Mouse (Mus musculus) thymus, adult 2 months (tissue): ENCODE data around the gene Gm28778.

ENCODE experiments used
- CTCF ChIP-seq: fragments of 200-500 bp; IDR thresholded peaks from 2 replicates; pipeline ENCODE4 v1.5.1; 2012; ENCODE audit warnings: mild to moderate bottlenecking, control low read depth, low read length, moderate library complexity, borderline replicate concordance; ENCODE audit not compliant: control insufficient read depth, poor library complexity, insufficient read depth; ENCODE audit errors: extremely low read depth
- POLR2A ChIP-seq: fragments of 200-500 bp; IDR thresholded peaks from 2 replicates; pipeline ENCODE4 v1.6.1; 2012; ENCODE audit warnings: mild to moderate bottlenecking, low read length, control low read depth, moderate library complexity; ENCODE audit not compliant: control insufficient read depth, poor library complexity, insufficient read depth; ENCODE audit errors: extremely low read depth

DNA sequence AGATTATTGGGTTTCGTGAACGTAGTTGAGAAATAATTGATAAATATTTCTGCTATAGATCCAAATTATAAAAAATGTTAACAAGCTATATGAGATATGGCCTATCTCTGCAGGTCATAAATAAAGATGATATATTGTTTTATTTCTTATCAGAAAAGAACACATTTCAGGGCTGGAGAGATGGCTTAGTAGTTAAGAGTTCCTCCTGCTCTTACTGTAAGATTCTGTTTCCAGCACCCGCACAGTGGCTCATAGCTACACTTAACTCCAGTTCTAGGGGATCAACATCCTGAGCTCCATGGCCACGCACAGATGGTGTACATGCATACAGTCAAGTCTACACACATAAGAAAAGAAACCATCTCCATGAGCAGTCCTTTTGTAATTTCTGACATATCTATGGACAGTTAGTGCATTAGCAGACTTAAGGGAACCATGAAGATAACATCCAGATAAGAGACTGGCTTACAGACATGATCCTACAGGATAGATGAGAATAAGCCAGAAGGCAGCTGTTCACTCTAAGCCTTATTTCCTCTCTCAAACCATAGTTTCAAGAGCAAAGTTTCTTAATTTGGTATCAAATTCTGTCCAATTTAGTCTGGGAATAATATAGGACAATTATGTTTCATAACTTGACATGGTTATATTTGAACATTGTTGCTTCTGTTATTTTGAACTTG is 24.9 kb downstream of the Gm28778 start:
- TF ChIP-seq CTCF (no peak), POLR2A (no peak)
